Mouse (Mus musculus): Measurements from ENCODE around the gene Anks6. TPM values are rescaled to one million over a fixed set of nuclear protein-coding genes. Genes with fewer than 3 reads are reported as not detected.
"Not testable (repeated sequence)": the region's sequence is repeated elsewhere in the genome, so short reads cannot be mapped to it uniquely, and the experiment has no call there.

The Anks6 gene
- polyA plus RNA-seq, 1 experiment from 2014 or later, result 6.2 TPM

- WGBS, result 0% methylated on average over 1 of the region's 1 CpGs
- Histone ChIP-seq H3K27me3 (peaks cover 3% of the 10 kb centered on the region; the same call in 1 of the 2 replicates), H3K27ac (no peak overlapping the region), H3K4me2 (replicated peaks) (no peak overlapping the region), H3K9me3 (no peaks in the 10 kb centered on the region), H3K36me3 (no peaks in the 10 kb centered on the region), H3K9ac (no peak overlapping the region), H3K4me1 (peaks cover 16% of the 10 kb centered on the region), H3K4me3 (no peak overlapping the region)
- ATAC-seq (ENCODE audit: low FRiP score, low read depth), result no peak
Observed at GRCm38 (mm10) chr4:47060900-47061299, 3.7 kb upstream of the Anks6 start.

GRCm38 (mm10) chr4:47057510-47058325 lies 491 bp upstream of the Anks6 start:
- H3K9ac ChIP-seq, result peak overlapping the region; percentile 88
- H3K4me3 ChIP-seq, result peak overlapping the region; percentile 80
- H3K4me1 ChIP-seq, result peaks cover 17% of the 10 kb centered on the region
- peak overlapping the region; percentile 74 for H3K4me2 ChIP-seq (replicated peaks)
- peaks cover 9% of the 10 kb centered on the region for H3K27me3 ChIP-seq
- H3K27ac ChIP-seq, result no peak overlapping the region
- H3K36me3 ChIP-seq, result no peaks in the 10 kb centered on the region
- H3K9me3 ChIP-seq, result no peaks in the 10 kb centered on the region
- 38% methylated on average over 25 of the region's 25 CpGs for WGBS
- peak; percentile 67 for ATAC-seq (ENCODE audit: low FRiP score, low read depth)

GRCm38 (mm10) chr4:47055570-47056080 lies 1.6 kb downstream of the Anks6 start:
- no peak for ATAC-seq (ENCODE audit: low FRiP score, low read depth)
- Histone ChIP-seq H3K4me3 (peak overlapping the region; percentile 80; the same call in 1 of the 2 replicates), H3K9me3 (no peaks in the 10 kb centered on the region), H3K4me1 (peaks cover 26% of the 10 kb centered on the region), H3K36me3 (no peaks in the 10 kb centered on the region), H3K27ac (no peak overlapping the region), H3K27me3 (peaks cover 21% of the 10 kb centered on the region), H3K9ac (no peak overlapping the region), H3K4me2 (replicated peaks) (no peak overlapping the region)
- 93% methylated on average over 6 of the region's 6 CpGs for WGBS

- not testable (repeated sequence) for H3K4me3 ChIP-seq; H3K4me2 ChIP-seq (replicated peaks); H3K27ac ChIP-seq; H3K36me3 ChIP-seq; ATAC-seq (ENCODE audit: low FRiP score, low read depth); H3K9me3 ChIP-seq; H3K9ac ChIP-seq
- Histone ChIP-seq H3K27me3 (peaks cover 21% of the 10 kb centered on the region), H3K4me1 (peaks cover 29% of the 10 kb centered on the region)
- 92% methylated on average over 9 of the region's 9 CpGs for WGBS
Observed at GRCm38 (mm10) chr4:47055170-47055569, 2.1 kb downstream of the Anks6 start.

- ATAC-seq (ENCODE audit: low FRiP score, low read depth), result no peak
- no peak overlapping the region for H3K4me2 ChIP-seq (replicated peaks)
- no peak overlapping the region for H3K4me3 ChIP-seq
- H3K27me3 ChIP-seq, result peaks cover 21% of the 10 kb centered on the region
- H3K9me3 ChIP-seq, result no peaks in the 10 kb centered on the region
- no peak overlapping the region for H3K9ac ChIP-seq
- no peaks in the 10 kb centered on the region for H3K36me3 ChIP-seq
- peaks cover 24% of the 10 kb centered on the region for H3K4me1 ChIP-seq
- 56% methylated on average over 9 of the region's 9 CpGs for WGBS
- no peak overlapping the region for H3K27ac ChIP-seq
Observed at GRCm38 (mm10) chr4:47051905-47052304, 5.3 kb downstream of the Anks6 start.

GRCm38 (mm10) chr4:47050642-47051381 lies 6.4 kb downstream of the Anks6 start:
- no peak overlapping the region for H3K4me3 ChIP-seq
- H3K4me2 ChIP-seq (replicated peaks), result peak overlapping the region; percentile 32
- H3K27me3 ChIP-seq, result peaks cover 18% of the 10 kb centered on the region
- H3K9me3 ChIP-seq, result no peaks in the 10 kb centered on the region
- peak overlapping the region; percentile 15; the same call in 1 of the 2 replicates for H3K9ac ChIP-seq
- 25% methylated on average over 10 of the region's 10 CpGs for WGBS
- peak overlapping the region; percentile 6; the same call in 1 of the 2 replicates for H3K27ac ChIP-seq
- peak; percentile 21; the same call in 1 of the 2 replicates for ATAC-seq (ENCODE audit: low FRiP score, low read depth)
- H3K36me3 ChIP-seq, result no peaks in the 10 kb centered on the region
- H3K4me1 ChIP-seq, result peaks cover 18% of the 10 kb centered on the region

- Histone ChIP-seq H3K4me1 (peaks cover 18% of the 10 kb centered on the region), H3K9me3 (no peaks in the 10 kb centered on the region), H3K4me2 (replicated peaks) (no peak overlapping the region; the same call in 1 of the 2 replicates), H3K27me3 (peaks cover 18% of the 10 kb centered on the region), H3K9ac (peak overlapping the region; percentile 15; the same call in 1 of the 2 replicates), H3K4me3 (no peak overlapping the region), H3K36me3 (peaks cover 1% of the 10 kb centered on the region; the same call in 1 of the 2 replicates), H3K27ac (peak overlapping the region; percentile 6; the same call in 1 of the 2 replicates)
- ATAC-seq (ENCODE audit: low FRiP score, low read depth), result peak; percentile 73
- 0% methylated on average over 1 of the region's 1 CpGs for WGBS
Observed at GRCm38 (mm10) chr4:47050167-47050566, 7.1 kb downstream of the Anks6 start.

- WGBS, result 92% methylated on average over 16 of the region's 16 CpGs
- Histone ChIP-seq H3K27ac (no peak overlapping the region), H3K4me1 (peaks cover 18% of the 10 kb centered on the region)
Observed at GRCm38 (mm10) chr4:47049216-47049615, 8.0 kb downstream of the Anks6 start.

GRCm38 (mm10) chr4:47047765-47048164 lies 9.5 kb downstream of the Anks6 start:
- ATAC-seq (ENCODE audit: low FRiP score, low read depth), result no peak
- 60% methylated on average over 4 of the region's 4 CpGs for WGBS
- peaks cover 18% of the 10 kb centered on the region for H3K4me1 ChIP-seq

More at GRCm38 (mm10) chr4:47049216-47049615, 8.0 kb downstream of the Anks6 start:
- no peak overlapping the region for H3K4me3 ChIP-seq
- H3K9me3 ChIP-seq, result no peaks in the 10 kb centered on the region
- H3K4me2 ChIP-seq (replicated peaks), result no peak overlapping the region
- H3K36me3 ChIP-seq, result peaks cover 11% of the 10 kb centered on the region
- ATAC-seq (ENCODE audit: low FRiP score, low read depth), result no peak
- H3K27me3 ChIP-seq, result peaks cover 18% of the 10 kb centered on the region
- no peak overlapping the region for H3K9ac ChIP-seq

GRCm38 (mm10) chr4:47046974-47047373 lies 10.3 kb downstream of the Anks6 start:
- Histone ChIP-seq H3K4me1 (peaks cover 16% of the 10 kb centered on the region), H3K9me3 (no peaks in the 10 kb centered on the region), H3K27me3 (peaks cover 5% of the 10 kb centered on the region), H3K4me2 (replicated peaks) (no peak overlapping the region), H3K4me3 (no peak overlapping the region), H3K36me3 (peaks cover 22% of the 10 kb centered on the region), H3K27ac (no peak overlapping the region), H3K9ac (no peak overlapping the region)
- ATAC-seq (ENCODE audit: low FRiP score, low read depth), result no peak
- WGBS, result 86% methylated on average over 6 of the region's 6 CpGs

More at GRCm38 (mm10) chr4:47047765-47048164, 9.5 kb downstream of the Anks6 start:
- H3K36me3 ChIP-seq, result peaks cover 21% of the 10 kb centered on the region
- H3K9ac ChIP-seq, result no peak overlapping the region
- H3K27ac ChIP-seq, result no peak overlapping the region
- peaks cover 13% of the 10 kb centered on the region for H3K27me3 ChIP-seq
- H3K9me3 ChIP-seq, result no peaks in the 10 kb centered on the region
- H3K4me2 ChIP-seq (replicated peaks), result no peak overlapping the region
- no peak overlapping the region for H3K4me3 ChIP-seq

GRCm38 (mm10) chr4:47043866-47044265 lies 13.4 kb downstream of the Anks6 start:
- no peaks in the 10 kb centered on the region for H3K4me1 ChIP-seq
- peaks cover 48% of the 10 kb centered on the region for H3K36me3 ChIP-seq
- no peak overlapping the region for H3K27ac ChIP-seq
- H3K4me3 ChIP-seq, result no peak overlapping the region
- H3K27me3 ChIP-seq, result no peaks in the 10 kb centered on the region
- no peak overlapping the region for H3K9ac ChIP-seq
- no peak for ATAC-seq (ENCODE audit: low FRiP score, low read depth)
- WGBS, result 84% methylated on average over 9 of the region's 9 CpGs
- H3K4me2 ChIP-seq (replicated peaks), result no peak overlapping the region
- H3K9me3 ChIP-seq, result no peaks in the 10 kb centered on the region

GRCm38 (mm10) chr4:47039586-47039985 lies 17.6 kb downstream of the Anks6 start:
- Histone ChIP-seq H3K4me3 (no peak overlapping the region), H3K4me1 (peaks cover 9% of the 10 kb centered on the region), H3K27ac (no peak overlapping the region), H3K9me3 (no peaks in the 10 kb centered on the region), H3K4me2 (replicated peaks) (no peak overlapping the region), H3K27me3 (no peaks in the 10 kb centered on the region), H3K36me3 (peaks cover 67% of the 10 kb centered on the region), H3K9ac (no peak overlapping the region; the same call in 1 of the 2 replicates)
- 90% methylated on average over 10 of the region's 10 CpGs for WGBS
- no peak for ATAC-seq (ENCODE audit: low FRiP score, low read depth)
